Mouse (Mus musculus): ENCODE results near the gene Zbtb8b.

Zbtb8b gene

DNA sequence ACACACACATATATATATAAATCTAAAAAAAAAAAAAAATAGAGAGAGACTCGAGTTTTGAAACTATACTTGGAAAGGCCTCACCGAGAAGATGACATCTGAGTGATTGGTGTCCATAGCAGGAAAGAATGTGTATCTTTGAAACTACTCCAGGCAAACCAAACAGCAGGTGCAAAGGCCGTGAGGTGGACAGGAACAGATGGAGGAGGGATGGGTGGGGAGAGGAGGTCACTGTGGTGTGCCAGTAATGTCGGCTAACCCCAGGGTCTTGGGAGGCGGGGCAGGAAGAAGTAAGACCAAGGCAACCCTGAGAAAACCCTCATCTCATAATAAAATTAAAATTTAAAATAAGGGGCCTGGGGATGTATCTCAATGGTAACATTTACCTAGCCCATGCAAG lies 64.8 kb downstream of the Zbtb8b start:
- no peaks in the 10 kb centered on the region for H3K36me3 ChIP-seq (ENCODE audit: control insufficient read depth, insufficient read depth, low read length, poor library complexity, severe bottlenecking)

More for the DNA sequence above, 64.8 kb downstream of the Zbtb8b start:
- no peak for DNase-seq (ENCODE audit: low read depth, low spot score)
- no peaks in the 10 kb centered on the region for H3K27me3 ChIP-seq (ENCODE audit: control insufficient read depth, insufficient read depth, low read length, poor library complexity, severe bottlenecking)

Data from splenic B cell, adult 2 months (primary cell).